In the genomic region with DNA sequence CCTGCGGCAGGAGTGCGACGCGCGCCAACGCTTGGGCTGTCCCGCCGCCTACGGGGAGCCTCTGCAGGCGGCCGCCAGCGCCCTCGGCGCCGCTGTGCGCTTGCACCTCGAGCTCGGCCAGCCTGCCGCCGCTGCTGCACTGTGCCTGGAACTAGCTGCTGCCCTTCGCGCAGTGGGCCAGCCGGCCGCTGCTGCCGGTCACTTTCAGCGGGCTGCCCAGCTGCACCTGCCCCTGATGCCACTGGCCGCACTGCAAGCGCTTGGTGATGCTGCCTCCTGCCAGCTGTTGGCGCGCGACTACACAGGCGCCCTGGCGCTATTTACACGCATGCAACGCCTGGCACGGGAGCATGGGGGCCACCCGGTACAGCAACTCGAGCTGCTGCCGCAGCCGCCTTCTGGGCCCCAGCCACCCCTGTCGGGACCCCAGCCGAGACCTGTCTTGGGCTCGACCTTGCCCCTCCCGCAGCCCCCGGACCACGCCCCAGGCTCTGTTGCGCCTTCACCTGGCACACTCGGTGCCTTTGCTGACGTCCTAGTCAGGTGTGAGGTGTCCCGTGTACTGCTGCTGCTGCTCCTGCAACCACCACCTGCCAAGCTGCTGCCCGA, we compare ENCODE assay signal across 8 mouse cellular contexts. TPM values are rescaled to one million over a fixed set of nuclear protein-coding genes. Genes with fewer than 3 reads are reported as not detected.
DNase-seq lines count a peak whose midpoint lies in the region; ATAC-seq and TF ChIP-seq lines count a peak whose summit lies in the region.

No protein-coding gene starts in this region.

- peak; percentile 62 for ATAC-seq in forebrain, embryonic 12.5 days (ENCODE audit: low FRiP score)
- ATAC-seq in heart, postnatal 0 days (ENCODE audit: insufficient read depth, low read depth): peak; percentile 63

- TF ChIP-seq CTCF in heart, postnatal 0 days (IDR thresholded peaks at IDR 0.05; ENCODE audit: low read depth): no peak
- no peak; the same call in 1 of the 2 replicates for TF ChIP-seq CTCF in layer of hippocampus, adult 2 months (conservative IDR thresholded peaks at IDR 0.05)

- no peaks in the 10 kb centered on the region for H3K9me3 ChIP-seq in forebrain, embryonic 12.5 days
- no peaks in the 10 kb centered on the region for H3K9me3 ChIP-seq in heart, postnatal 0 days (replicated peaks; ENCODE audit: control insufficient read depth, low read length)

- peak overlapping the region; percentile 64 for H3K4me3 ChIP-seq in forebrain, embryonic 12.5 days (replicated peaks)
- peak overlapping the region; percentile 73 for H3K4me3 ChIP-seq in heart, postnatal 0 days (ENCODE audit: low read depth, low read length)
- H3K4me3 ChIP-seq in layer of hippocampus, adult 2 months: peak overlapping the region; percentile 69

- DNase-seq in CD4-positive, CD25-positive, alpha-beta regulatory T cell, adult 2 months (ENCODE audit: low read depth, low spot score): peak; percentile 73
- peak; percentile 70 for DNase-seq in brain, adult 2 months (ENCODE audit: low read depth, low spot score)
- DNase-seq in heart, postnatal 0 days (ENCODE audit: low spot score): peak; percentile 41
- DNase-seq in layer of hippocampus, adult 2 months (ENCODE audit: low spot score in 2 of 2): peak; percentile 23 to 32
- peak; percentile 54 for DNase-seq in lung, postnatal 10 days
- peak; percentile 24 for DNase-seq in ovary, postnatal 10 days (ENCODE audit: low spot score)
- DNase-seq in thymus, postnatal 0 days (ENCODE audit: low spot score): peak; percentile 65

- H3K36me3 ChIP-seq in forebrain, embryonic 12.5 days (replicated peaks): no peaks in the 10 kb centered on the region
- no peaks in the 10 kb centered on the region for H3K36me3 ChIP-seq in heart, postnatal 0 days (replicated peaks; ENCODE audit: control insufficient read depth, insufficient read depth, low read length)

- TF ChIP-seq EP300 in heart, postnatal 0 days (IDR thresholded peaks at IDR 0.05; ENCODE audit: low read depth): no peak

- peaks cover 5% of the 10 kb centered on the region; the same call in 1 of the 2 replicates for H3K4me1 ChIP-seq in forebrain, embryonic 12.5 days
- no peaks in the 10 kb centered on the region for H3K4me1 ChIP-seq in heart, postnatal 0 days (ENCODE audit: control insufficient read depth, insufficient read depth)

- peaks cover 5% of the 10 kb centered on the region; the same call in 1 of the 2 replicates for H3K27me3 ChIP-seq in forebrain, embryonic 12.5 days
- H3K27me3 ChIP-seq in heart, postnatal 0 days (ENCODE audit: control insufficient read depth, insufficient read depth, low read length): no peaks in the 10 kb centered on the region

- H3K4me2 ChIP-seq in forebrain, embryonic 12.5 days: peak overlapping the region; percentile 78
- H3K4me2 ChIP-seq in heart, postnatal 0 days (ENCODE audit: low read depth, low read length): peak overlapping the region; percentile 83

- WGBS in forebrain, embryonic 12.5 days: 16% methylated on average over 42 of the region's 51 CpGs
- 23% methylated on average over 40 of the region's 51 CpGs for WGBS in heart, postnatal 0 days

- peak overlapping the region; percentile 71 for H3K9ac ChIP-seq in forebrain, embryonic 12.5 days
- H3K9ac ChIP-seq in heart, postnatal 0 days (replicated peaks; ENCODE audit: low read depth, low read length): peak overlapping the region; percentile 65

- peak overlapping the region; percentile 95 for H3K27ac ChIP-seq in forebrain, embryonic 12.5 days
- H3K27ac ChIP-seq in heart, postnatal 0 days (ENCODE audit: low read depth): peak overlapping the region; percentile 91
- H3K27ac ChIP-seq in layer of hippocampus, adult 2 months: peak overlapping the region; percentile 96

RNA-seq across cellular contexts. Expression of a gene that starts 0.6 kb away (rescaled TPM):
- 20.5 and 22.5 TPM in 2 replicates for polyA plus RNA-seq in forebrain, embryonic 12.5 days (2016; fragmentation: Nextera tagmentation; extraction: Ambion mirVana)
- 16.0 and 20.7 TPM in 2 replicates for total RNA-seq in heart, postnatal 0 days (2014; rRNA removed; ENCODE audit: low replicate concordance)
- 12.3 and 12.4 TPM in 2 replicates for polyA plus RNA-seq in heart, postnatal 0 days (2015; fragmentation: Nextera tagmentation; extraction: Ambion mirVana)
- total RNA-seq in layer of hippocampus, adult 2 months (2021): 10 to 100 TPM; 12.9 to 14.0 TPM
- polyA plus RNA-seq in thymus, postnatal 0 days (2015; fragmentation: Nextera tagmentation; extraction: Ambion mirVana): 19.1 and 20.4 TPM in 2 replicates

RNA-seq across cellular contexts. Expression of a gene that starts 14.2 kb away (rescaled TPM):
- 0.20 TPM in 1 of 2 replicates, not detected in the other for polyA plus RNA-seq in forebrain, embryonic 12.5 days (2016; fragmentation: Nextera tagmentation; extraction: Ambion mirVana)
- not detected in 2 replicates for total RNA-seq in heart, postnatal 0 days (2014; rRNA removed; ENCODE audit: low replicate concordance)
- polyA plus RNA-seq in heart, postnatal 0 days (2015; fragmentation: Nextera tagmentation; extraction: Ambion mirVana): 0.38 TPM in 1 of 2 replicates, not detected in the other
- total RNA-seq in layer of hippocampus, adult 2 months (2021): not detected
- 24.2 and 36.5 TPM in 2 replicates for polyA plus RNA-seq in thymus, postnatal 0 days (2015; fragmentation: Nextera tagmentation; extraction: Ambion mirVana)

RNA-seq across cellular contexts. Expression of a gene that starts 14.6 kb away (rescaled TPM):
- 0.28 and 0.93 TPM in 2 replicates for polyA plus RNA-seq in forebrain, embryonic 12.5 days (2016; fragmentation: Nextera tagmentation; extraction: Ambion mirVana)
- not detected in 2 replicates for total RNA-seq in heart, postnatal 0 days (2014; rRNA removed; ENCODE audit: low replicate concordance)
- polyA plus RNA-seq in heart, postnatal 0 days (2015; fragmentation: Nextera tagmentation; extraction: Ambion mirVana): 0.90 TPM in 1 of 2 replicates, not detected in the other
- total RNA-seq in layer of hippocampus, adult 2 months (2021): not detected
- polyA plus RNA-seq in thymus, postnatal 0 days (2015; fragmentation: Nextera tagmentation; extraction: Ambion mirVana): 60.8 and 71.0 TPM in 2 replicates

RNA-seq across cellular contexts. Expression of a gene that starts 36.5 kb away (rescaled TPM):
- 0.23 TPM in 1 of 2 replicates, not detected in the other for polyA plus RNA-seq in forebrain, embryonic 12.5 days (2016; fragmentation: Nextera tagmentation; extraction: Ambion mirVana)
- total RNA-seq in heart, postnatal 0 days (2014; rRNA removed; ENCODE audit: low replicate concordance): not detected in 2 replicates
- polyA plus RNA-seq in heart, postnatal 0 days (2015; fragmentation: Nextera tagmentation; extraction: Ambion mirVana): not detected in 2 replicates
- not detected for total RNA-seq in layer of hippocampus, adult 2 months (2021)
- not detected in 2 replicates for polyA plus RNA-seq in thymus, postnatal 0 days (2015; fragmentation: Nextera tagmentation; extraction: Ambion mirVana)

RNA-seq across cellular contexts. Expression of a gene that starts 36.7 kb away (rescaled TPM):
- polyA plus RNA-seq in forebrain, embryonic 12.5 days (2016; fragmentation: Nextera tagmentation; extraction: Ambion mirVana): 13.6 and 14.0 TPM in 2 replicates
- 2.3 TPM in 1 of 2 replicates, not detected in the other for total RNA-seq in heart, postnatal 0 days (2014; rRNA removed; ENCODE audit: low replicate concordance)
- 1.0 and 4.1 TPM in 2 replicates for polyA plus RNA-seq in heart, postnatal 0 days (2015; fragmentation: Nextera tagmentation; extraction: Ambion mirVana)
- 1 to 10 TPM in 1 of 2 experiments, under 1 TPM in 1; 0.15 to 1.7 TPM for total RNA-seq in layer of hippocampus, adult 2 months (2021)
- polyA plus RNA-seq in thymus, postnatal 0 days (2015; fragmentation: Nextera tagmentation; extraction: Ambion mirVana): 0.44 and 4.8 TPM in 2 replicates

Comparison
In these comparisons a context has a peak if more than half of its experiments do, and no peak if none do; other contexts are left out.
1. Peak in every context shown above with its lines: DNase-seq, ATAC-seq, H3K4me3 ChIP-seq and H3K27ac ChIP-seq.
2. RNA of a gene that starts 14.2 kb away (polyA plus RNA-seq): 24.2 to 36.5 TPM in thymus, postnatal 0 days; 0.20 TPM in forebrain, embryonic 12.5 days and 0.38 TPM in heart, postnatal 0 days; every median in the first group is over 10 times any median in the second.
3. RNA of a gene that starts 14.6 kb away (polyA plus RNA-seq): 60.8 to 71.0 TPM in thymus, postnatal 0 days; 0.28 to 0.93 TPM in forebrain, embryonic 12.5 days and 0.90 TPM in heart, postnatal 0 days; every median in the first group is over 10 times any median in the second.